Mouse (Mus musculus): ENCODE data around the gene Gm6871. TPM values are rescaled to one million over a fixed set of nuclear protein-coding genes. Genes with fewer than 3 reads are reported as not detected.

The Gm6871 gene
- polyA plus RNA-seq (2012; rRNA removed): 0.05 TPM in 1 of 2 replicates, not detected in the other

GRCm38 (mm10) chr7:41573562-41573961, at the start of gene Gm6871:
Gene Gm6871, minus strand, starts transcription at chr7:41573662.

GRCm38 (mm10) chr7:41599034-41599813, 25.8 kb upstream of the Gm6871 start, which contains the start of gene 2610021A01Rik:
Gene 2610021A01Rik, plus strand, starts transcription at chr7:41599230.

GRCm38 (mm10) chr7:41499389-41500049, 73.9 kb downstream of the Gm6871 start, which contains the start of the genes Gm20449 and AW146154:
Gene Gm20449, minus strand, starts transcription at chr7:41499417.
Gene AW146154, minus strand, starts transcription at chr7:41499890.

Other genes starting within 250 kb of the Gm6871 start
- gene AI987944, start 180.3 kb downstream of the Gm6871 start, polyA plus RNA-seq (2012; rRNA removed): 6.2 and 8.1 TPM in 2 replicates
- 0.06 and 0.21 TPM in 2 replicates for gene Vmn2r57, start 125.0 kb downstream of the Gm6871 start, polyA plus RNA-seq (2012; rRNA removed)
- gene Gm20449, start 74.2 kb downstream of the Gm6871 start, polyA plus RNA-seq (2012; rRNA removed): 0.04 and 0.22 TPM in 2 replicates
- gene AW146154, start 73.8 kb downstream of the Gm6871 start, polyA plus RNA-seq (2012; rRNA removed): 5.3 and 11.7 TPM in 2 replicates
- 13.0 and 16.4 TPM in 2 replicates for gene 2610021A01Rik, start 25.6 kb upstream of the Gm6871 start, polyA plus RNA-seq (2012; rRNA removed)
- 10.6 and 18.0 TPM in 2 replicates for gene Zfp788, start 59.5 kb upstream of the Gm6871 start, polyA plus RNA-seq (2012; rRNA removed)